Mouse (Mus musculus) ZHBTc4 (cell line): Measurements from ENCODE around the gene Fam151a.
"Not testable (repeated sequence)": the region's sequence is repeated elsewhere in the genome, so short reads cannot be mapped to it uniquely, and the experiment has no call there.

Source experiments
- DNase-seq: peaks from one replicate; pipeline ENCODE4 v3.0.0-alpha.2; 2011; ENCODE audit warnings: low read depth, low spot score

Gene Fam151a

GRCm38 (mm10) chr4:106775767-106776166 lies 42.1 kb downstream of the Fam151a start:
- not testable (repeated sequence) for DNase-seq

- DNase-seq: peak; percentile 70
These were observed 43.3 kb downstream of the Fam151a start for GRCm38 (mm10) chr4:106776998-106777397.

GRCm38 (mm10) chr4:106778116-106778788 lies 44.6 kb downstream of the Fam151a start:
- peak; percentile 45 for DNase-seq

GRCm38 (mm10) chr4:106780045-106780444 lies 46.4 kb downstream of the Fam151a start:
- no peak for DNase-seq

- DNase-seq: no peak
These were observed 49.4 kb downstream of the Fam151a start for GRCm38 (mm10) chr4:106783137-106783536.

GRCm38 (mm10) chr4:106784806-106785205 lies 51.1 kb downstream of the Fam151a start:
- DNase-seq: no peak

- no peak for DNase-seq
These were observed 51.7 kb downstream of the Fam151a start for GRCm38 (mm10) chr4:106785345-106785744.

GRCm38 (mm10) chr4:106785753-106786540 lies 52.3 kb downstream of the Fam151a start:
- peak; percentile 48 for DNase-seq

GRCm38 (mm10) chr4:106787830-106788229 lies 54.1 kb downstream of the Fam151a start:
- no peak for DNase-seq

GRCm38 (mm10) chr4:106788627-106789026 lies 54.9 kb downstream of the Fam151a start:
- DNase-seq: peak; percentile 41

GRCm38 (mm10) chr4:106789705-106790104 lies 56.0 kb downstream of the Fam151a start:
- DNase-seq: no peak

- not testable (repeated sequence) for DNase-seq
These were observed 56.5 kb downstream of the Fam151a start for GRCm38 (mm10) chr4:106790218-106790617.

- no peak for DNase-seq
These were observed 57.2 kb downstream of the Fam151a start for GRCm38 (mm10) chr4:106790938-106791337.

GRCm38 (mm10) chr4:106792276-106792675 lies 58.6 kb downstream of the Fam151a start:
- no peak for DNase-seq

GRCm38 (mm10) chr4:106793826-106794225 lies 60.1 kb downstream of the Fam151a start:
- DNase-seq: peak; percentile 34

GRCm38 (mm10) chr4:106794247-106794646 lies 60.6 kb downstream of the Fam151a start:
- no peak for DNase-seq

- no peak for DNase-seq
These were observed 61.6 kb downstream of the Fam151a start for GRCm38 (mm10) chr4:106795289-106795688.
